Mouse (Mus musculus) ZHBTc4 (cell line): ENCODE results near the gene Ckmt2.

Source experiments
- DNase-seq: peaks from one replicate; pipeline ENCODE4 v3.0.0-alpha.2; 2011; ENCODE audit warnings: low read depth, low spot score

Ckmt2 gene

GRCm38 (mm10) chr13:91873734-91874329 lies 2.9 kb downstream of the Ckmt2 start:
- DNase-seq = peak; percentile 12

- no peak for DNase-seq
Measured at GRCm38 (mm10) chr13:91868577-91868976, 8.1 kb downstream of the Ckmt2 start.

GRCm38 (mm10) chr13:91858835-91859234 lies 17.9 kb downstream of the Ckmt2 start:
- DNase-seq = peak; percentile 54

- peak; percentile 85 for DNase-seq
Measured at GRCm38 (mm10) chr13:91857427-91857826, 19.3 kb downstream of the Ckmt2 start.

GRCm38 (mm10) chr13:91854412-91854811 lies 22.3 kb downstream of the Ckmt2 start:
- DNase-seq = no peak

- no peak for DNase-seq
Measured at GRCm38 (mm10) chr13:91827876-91828275, 48.8 kb downstream of the Ckmt2 start.

- DNase-seq = no peak
Measured at GRCm38 (mm10) chr13:91826066-91826465, 50.6 kb downstream of the Ckmt2 start.

GRCm38 (mm10) chr13:91824845-91825550 lies 51.7 kb downstream of the Ckmt2 start:
- no peak for DNase-seq

- DNase-seq = no peak
Measured at GRCm38 (mm10) chr13:91823735-91824134, 53.0 kb downstream of the Ckmt2 start.

- DNase-seq = peak; percentile 18
Measured at GRCm38 (mm10) chr13:91814670-91815069, 62.0 kb downstream of the Ckmt2 start.

GRCm38 (mm10) chr13:91809476-91809875 lies 67.2 kb downstream of the Ckmt2 start:
- peak; percentile 31 for DNase-seq

GRCm38 (mm10) chr13:91807874-91808575 lies 68.7 kb downstream of the Ckmt2 start:
- peak; percentile 34 for DNase-seq

GRCm38 (mm10) chr13:91807155-91807839 lies 69.4 kb downstream of the Ckmt2 start, which contains the start of gene Zcchc9:
Gene Zcchc9, minus strand, starts transcription at chr13:91807705.
- peak; percentile 94 for DNase-seq
